Mouse (Mus musculus) limb, embryonic 14.5 days (tissue): ENCODE results near the gene Rap2c. TPM values are rescaled to one million over a fixed set of nuclear protein-coding genes. Genes with fewer than 3 reads are reported as not detected.

Source experiments
- ATAC-seq: fragments of 200-750 bp; cut with Nextera tagmentation; 2 replicates; pipeline ENCODE4 v1.8.0; 2017; ENCODE audit warnings: low read depth, moderate number of reproducible peaks, moderate TSS enrichment; ENCODE audit not compliant: low FRiP score
- DNase-seq: peaks from one replicate; pipeline ENCODE4 v3.0.0-alpha.2; 2015; ENCODE audit warnings: low spot score
- H3K27ac ChIP-seq: fragments of 300-500 bp; sonication (generic); replicated peaks from 2 replicates; pipeline ENCODE4 v1.5.1; 2014; ENCODE audit warnings: low read depth, mild to moderate bottlenecking, low read length, moderate library complexity, mixed read lengths
- H3K27me3 ChIP-seq: fragments of 300-500 bp; sonication (generic); 2 replicates; pipeline ENCODE4 v1.6.1; 2014; ENCODE audit warnings: low read length, mixed read lengths; ENCODE audit not compliant: control insufficient read depth, insufficient read depth
- H3K36me3 ChIP-seq: fragments of 300-500 bp; sonication (generic); 2 replicates; pipeline ENCODE4 v1.6.1; 2014; ENCODE audit warnings: mild to moderate bottlenecking, low read length, moderate library complexity, mixed read lengths; ENCODE audit not compliant: control insufficient read depth, insufficient read depth
- H3K4me1 ChIP-seq: fragments of 300-500 bp; sonication (generic); 2 replicates; pipeline ENCODE4 v1.6.1; 2014; ENCODE audit warnings: antibody characterized with exemption, low read length, mixed read lengths; ENCODE audit not compliant: control insufficient read depth, insufficient read depth
- H3K4me2 ChIP-seq: fragments of 300-500 bp; sonication (generic); replicated peaks from 2 replicates; pipeline ENCODE4 v1.6.1; 2014; ENCODE audit warnings: low read depth, mild to moderate bottlenecking, low read length, moderate library complexity; ENCODE audit not compliant: severe bottlenecking
- H3K4me3 ChIP-seq: fragments of 300-500 bp; sonication (generic); replicated peaks from 2 replicates; pipeline ENCODE4 v1.5.1; 2014; ENCODE audit warnings: low read length
- H3K9ac ChIP-seq: fragments of 300-500 bp; sonication (generic); 2 replicates; pipeline ENCODE4 v1.6.1; 2014; ENCODE audit warnings: mild to moderate bottlenecking, low read depth, low read length, moderate library complexity; ENCODE audit not compliant: severe bottlenecking
- H3K9me3 ChIP-seq: fragments of 300-500 bp; sonication (generic); 2 replicates; pipeline ENCODE4 v1.6.1; 2016; ENCODE audit warnings: low read length; ENCODE audit not compliant: control insufficient read depth
- POLR2A ChIP-seq: fragments of 200-500 bp; IDR thresholded peaks from 2 replicates; pipeline ENCODE4 v1.8.0; 2012; ENCODE audit warnings: inconsistent platforms, mild to moderate bottlenecking, moderate library complexity, borderline replicate concordance; ENCODE audit not compliant: insufficient read depth, insufficient read length; ENCODE audit errors: extremely low read depth
- WGBS: fragments of 180-500 bp; shearing (Covaris S2); extraction: QIAGEN DNeasy Blood & Tissue Kit; methylation state at CpG from one replicate; pipeline ENCODE4 v1.1.7; 2014; 5-methylcytosine and 5-hydroxymethylcytosine counted together
- polyA plus RNA-seq, 2 experiments: library from polyadenylated mRNA; depleted of rRNA in 1 of 2; stranded (reverse) in 1 of 2; unstranded in 1 of 2; fragments of >200 nt; fragmentation: Nextera tagmentation in 1 of 2; extraction: Ambion mirVana in 1 of 2; gene quantifications; 2 replicates each; pipeline versions ENCODE4 v1.2.1 to v1.2.3; 2012 to 2014

Gene Rap2c
- polyA plus RNA-seq (2012; rRNA removed) (33.8 and 34.4 TPM in 2 replicates), polyA plus RNA-seq (2014; fragmentation: Nextera tagmentation; extraction: Ambion mirVana) (36.2 and 39.0 TPM in 2 replicates)

DNA sequence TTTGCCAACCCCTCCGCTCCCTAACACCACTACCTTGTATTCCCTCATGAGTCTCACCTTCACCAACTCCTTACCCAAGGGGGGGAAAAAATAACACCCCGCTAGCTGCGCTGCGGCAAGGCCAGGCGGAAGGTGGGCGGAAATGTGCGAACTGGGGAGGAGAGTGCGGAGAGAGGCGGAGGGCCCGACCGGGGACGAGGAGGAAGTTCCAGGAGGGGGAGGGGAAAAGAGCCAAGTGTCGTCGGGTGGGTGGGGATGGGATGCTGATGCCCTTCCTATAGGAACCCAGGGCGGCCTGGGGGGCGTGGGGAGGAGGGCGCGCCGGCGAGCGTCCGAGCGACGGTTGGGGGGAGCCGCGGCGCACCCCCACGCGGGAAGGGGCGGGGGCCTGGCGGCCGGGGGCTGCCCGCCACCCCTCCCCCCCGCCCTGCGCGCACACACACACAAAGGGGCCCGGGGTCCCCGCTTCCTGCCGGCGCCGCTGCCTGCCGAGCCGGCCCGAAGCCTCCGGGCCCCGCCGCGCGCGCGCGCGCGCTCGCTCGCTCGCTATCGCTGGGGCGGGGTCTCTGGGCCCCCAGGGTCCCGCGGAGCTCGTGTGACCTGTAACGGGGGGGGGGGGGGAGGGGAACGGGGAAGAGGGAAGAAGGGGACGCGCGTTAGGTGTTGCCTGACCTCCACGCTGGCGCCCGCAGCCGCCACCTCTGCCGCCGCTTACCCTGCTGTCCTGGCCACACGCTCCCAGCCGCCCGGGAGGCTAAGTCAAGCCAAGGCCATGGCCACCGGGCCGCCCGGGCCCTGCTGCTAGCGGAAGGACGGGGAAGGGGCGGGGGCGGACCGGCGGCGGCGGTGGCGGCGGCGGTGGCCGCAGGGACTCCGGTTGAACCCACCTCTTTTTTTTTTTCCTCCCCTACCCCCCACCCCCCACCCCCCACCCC lies at the start of gene Rap2c:
Gene Rap2c, minus strand, starts transcription at position 168 of the 935 bp plus-strand sequence.
- H3K27me3 ChIP-seq: no peaks in the 10 kb centered on the region
- peaks cover 5% of the 10 kb centered on the region; the same call in 1 of the 2 replicates for H3K36me3 ChIP-seq
- peak within 1 kb of the TSS; percentile 53 for H3K4me3 ChIP-seq
- 37% methylated on average over 21 of the region's 92 CpGs for WGBS
- no peaks in the 10 kb centered on the region for H3K4me1 ChIP-seq
- H3K4me2 ChIP-seq: peak within 1 kb of the TSS; percentile 48
- DNase-seq (peak; percentile 85), ATAC-seq (peak; percentile 73)
- TF ChIP-seq POLR2A: 0 out of 2 replicates have a peak, but pooled peaks have one; percentile 25
- H3K9ac ChIP-seq: peak within 1 kb of the TSS; percentile 89
- no peaks in the 10 kb centered on the region for H3K9me3 ChIP-seq
- H3K27ac ChIP-seq: peak within 1 kb of the TSS; percentile 94

DNA sequence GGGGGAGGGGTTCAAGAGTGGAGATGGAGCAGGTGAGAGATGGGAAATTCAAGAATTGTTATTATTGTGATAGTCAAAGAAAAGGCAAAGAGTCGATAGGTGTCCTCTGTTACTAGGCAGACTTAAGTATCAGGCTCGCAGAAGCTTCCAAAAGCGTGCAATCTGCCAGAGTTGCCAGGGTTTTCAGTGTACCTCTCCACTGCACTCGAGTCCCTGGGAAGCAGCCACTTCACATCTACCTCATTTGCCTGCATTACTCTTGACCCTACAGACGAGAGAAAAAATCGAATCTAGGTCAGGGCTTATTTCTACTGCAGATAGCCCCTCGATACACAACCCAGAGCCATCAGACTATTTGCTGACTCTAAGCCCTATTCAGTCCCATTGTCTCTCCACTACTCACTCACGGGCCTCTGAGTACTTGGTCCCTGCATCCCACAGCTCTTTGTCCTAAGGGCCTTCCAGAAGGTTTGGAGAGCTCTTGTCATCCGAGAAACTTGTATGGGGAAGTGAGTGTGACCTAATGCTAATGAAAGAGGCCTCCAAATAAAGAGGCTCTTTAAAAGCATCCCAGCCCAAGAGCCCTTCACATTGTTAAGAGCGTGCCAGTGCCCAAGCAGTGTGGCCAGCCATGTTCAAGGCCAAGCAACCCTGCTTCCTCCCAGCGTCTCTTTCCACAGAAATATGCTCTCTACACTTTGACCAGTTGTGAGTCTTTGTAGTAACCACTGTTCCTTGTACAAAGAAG lies 48.9 kb upstream of the Rap2c start:
- Histone ChIP-seq H3K4me2 (no peak overlapping the region), H3K27me3 (no peaks in the 10 kb centered on the region), H3K27ac (no peak overlapping the region), H3K4me3 (no peak overlapping the region), H3K4me1 (no peaks in the 10 kb centered on the region), H3K9ac (no peak overlapping the region), H3K36me3 (no peaks in the 10 kb centered on the region), H3K9me3 (no peaks in the 10 kb centered on the region)
- DNase-seq: no peak
- 77% methylated on average over 11 of the region's 11 CpGs for WGBS
- no peak for TF ChIP-seq POLR2A
- no peak for ATAC-seq

DNA sequence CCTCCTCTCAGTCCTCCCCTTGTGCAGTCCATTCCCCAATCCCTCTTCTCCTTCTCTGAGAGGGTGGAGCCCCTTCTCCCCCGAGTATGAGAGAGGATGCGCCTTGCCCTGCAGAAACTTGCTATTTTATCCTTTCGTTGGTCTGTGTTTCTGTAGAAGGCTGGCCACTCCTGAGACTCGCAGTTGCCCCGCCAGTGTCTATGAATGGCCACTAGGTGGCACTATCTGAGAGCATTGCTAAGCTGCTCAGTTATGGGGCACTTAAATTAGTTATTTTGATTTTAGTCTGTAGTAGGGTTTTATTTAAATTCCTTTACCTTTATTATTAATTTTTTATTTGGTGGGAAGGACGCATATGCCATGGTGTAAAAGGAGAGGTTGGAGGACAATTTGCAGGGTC lies 48.0 kb upstream of the Rap2c start:
- Histone ChIP-seq H3K27ac (no peak overlapping the region), H3K9me3 (no peaks in the 10 kb centered on the region), H3K4me3 (no peak overlapping the region), H3K27me3 (no peaks in the 10 kb centered on the region), H3K4me2 (no peak overlapping the region), H3K9ac (no peak overlapping the region), H3K4me1 (no peaks in the 10 kb centered on the region), H3K36me3 (no peaks in the 10 kb centered on the region)
- no peak for TF ChIP-seq POLR2A
- peak; percentile 73 for DNase-seq
- no peak for ATAC-seq
- 23% methylated on average over 6 of the region's 6 CpGs for WGBS

DNA sequence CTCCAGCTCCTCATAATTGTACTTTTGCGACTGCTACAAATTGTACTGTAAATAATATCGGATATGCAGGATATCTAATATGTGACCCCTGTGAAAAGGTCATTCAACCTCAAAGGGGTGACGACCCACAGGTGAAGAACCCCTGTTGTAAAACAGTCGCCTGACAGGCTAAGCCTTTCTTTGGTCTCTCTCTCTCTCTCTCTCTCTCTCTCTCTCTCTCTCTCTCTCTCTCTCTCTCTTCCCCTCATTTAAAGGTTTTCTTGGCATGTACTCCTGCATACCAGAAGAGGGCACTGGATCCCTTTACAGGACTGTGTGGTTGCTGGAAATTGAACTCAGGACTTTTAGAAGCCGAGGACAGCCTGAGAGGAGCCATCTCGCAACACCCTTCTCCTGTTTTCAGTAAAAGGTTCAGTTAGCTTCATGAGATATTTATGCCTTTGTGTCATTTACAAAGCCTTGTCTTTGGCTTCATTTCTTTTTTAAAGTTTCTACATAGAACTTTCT lies 47.4 kb upstream of the Rap2c start:
- ATAC-seq (no peak), DNase-seq (no peak)
- Histone ChIP-seq H3K4me3 (no peak overlapping the region), H3K4me2 (no peak overlapping the region), H3K27ac (no peak overlapping the region), H3K9ac (no peak overlapping the region), H3K27me3 (no peaks in the 10 kb centered on the region), H3K4me1 (no peaks in the 10 kb centered on the region), H3K9me3 (no peaks in the 10 kb centered on the region), H3K36me3 (no peaks in the 10 kb centered on the region)
- no peak for TF ChIP-seq POLR2A
- 56% methylated on average over 6 of the region's 6 CpGs for WGBS

DNA sequence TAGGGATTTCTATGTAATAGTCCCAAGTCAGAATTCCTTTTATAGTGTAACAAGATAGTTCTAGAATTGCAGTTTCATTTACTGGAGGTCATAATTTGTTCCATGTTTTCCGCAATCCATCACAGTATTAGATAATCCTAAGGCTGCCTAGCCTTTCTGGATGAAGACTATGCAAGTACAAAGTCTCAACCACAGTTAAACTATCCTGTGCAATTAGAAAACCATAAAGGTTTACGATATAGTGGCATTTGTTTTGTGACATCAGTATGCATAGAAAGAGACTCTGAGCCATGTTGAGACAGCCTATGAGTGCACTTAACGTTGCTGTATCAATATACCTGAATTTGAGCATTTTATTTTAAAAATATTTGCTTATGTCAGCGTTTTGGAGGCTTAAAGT lies 42.4 kb upstream of the Rap2c start:
- 62% methylated on average over 4 of the region's 4 CpGs for WGBS
- Histone ChIP-seq H3K4me3 (no peak overlapping the region), H3K9me3 (no peaks in the 10 kb centered on the region), H3K27ac (no peak overlapping the region), H3K4me1 (no peaks in the 10 kb centered on the region), H3K36me3 (no peaks in the 10 kb centered on the region), H3K4me2 (no peak overlapping the region), H3K27me3 (no peaks in the 10 kb centered on the region), H3K9ac (no peak overlapping the region)
- TF ChIP-seq POLR2A: no peak
- DNase-seq: no peak
- no peak for ATAC-seq
